Mouse (Mus musculus): ENCODE measurements around the gene Ms4a10.

- TF ChIP-seq CTCF (IDR thresholded peaks at IDR 0.05; ENCODE audit: borderline replicate concordance, control insufficient read depth, extremely low read depth, insufficient read depth, low read length, poor library complexity), result no peak
- TF ChIP-seq POLR2A (IDR thresholded peaks at IDR 0.05; ENCODE audit: control insufficient read depth, extremely low read depth, insufficient read depth, low read length, poor library complexity), result no peak
Observed at GRCm38 (mm10) chr19:10918321-10918991, 56.0 kb downstream of the Ms4a10 start.

All from thymus, adult 2 months (tissue).